Mouse (Mus musculus): Measurements from ENCODE around the gene Skil. TPM values are rescaled to one million over a fixed set of nuclear protein-coding genes. Genes with fewer than 3 reads are reported as not detected.

Gene Skil
- polyA plus RNA-seq, 1 experiment from 2014 or later = 29.9 TPM

DNA sequence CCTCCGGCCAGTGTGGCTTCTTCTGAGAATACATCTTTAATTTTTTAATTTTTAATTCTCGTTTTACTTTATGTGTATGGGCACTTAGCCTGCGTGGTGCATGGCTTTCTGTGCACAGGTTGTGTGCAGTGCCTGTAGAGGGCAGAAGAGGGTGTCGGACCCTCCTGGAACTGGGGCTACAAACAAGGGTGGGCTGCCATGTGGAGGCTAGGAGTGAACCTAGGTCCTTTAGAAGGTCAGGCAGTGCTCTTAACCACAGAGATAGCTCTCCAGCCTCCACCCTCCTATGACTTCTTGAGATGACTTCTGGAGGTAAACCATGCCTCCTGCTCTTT is 33.1 kb upstream of the Skil start:
- no peaks in the 10 kb centered on the region for H3K9me3 ChIP-seq
- no peaks in the 10 kb centered on the region for H3K36me3 ChIP-seq
- H3K4me1 ChIP-seq (replicated peaks) = peaks cover 4% of the 10 kb centered on the region; the same call in 1 of the 2 replicates
- no peak overlapping the region for H3K4me2 ChIP-seq
- no peak overlapping the region for H3K4me3 ChIP-seq
- 75% methylated on average over 4 of the region's 4 CpGs for WGBS
- no peaks in the 10 kb centered on the region for H3K27me3 ChIP-seq
- no peak for ATAC-seq (ENCODE audit: low read depth)
- H3K27ac ChIP-seq (replicated peaks) = no peak overlapping the region
- H3K9ac ChIP-seq = no peak overlapping the region

DNA sequence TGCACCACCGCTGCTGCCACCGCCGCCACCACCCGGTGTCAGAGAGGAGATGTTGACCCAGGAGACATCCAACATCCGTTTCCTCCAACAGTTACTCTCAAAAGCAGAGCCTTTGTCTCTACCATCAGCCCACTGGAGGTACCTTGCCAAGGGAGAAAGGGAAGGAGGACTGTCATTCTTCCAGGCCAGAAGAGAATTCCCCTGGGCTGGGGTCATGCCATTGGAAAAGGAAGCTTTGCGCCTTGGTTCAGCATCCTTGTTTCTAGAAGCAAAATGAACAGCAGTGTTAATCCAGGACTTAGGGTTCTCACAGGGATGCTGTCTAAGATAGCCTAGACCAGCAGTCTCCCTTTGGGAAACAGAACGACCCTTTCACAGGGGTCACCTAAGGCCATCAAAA is 32.5 kb upstream of the Skil start:
- Histone ChIP-seq H3K27me3 (no peaks in the 10 kb centered on the region), H3K9ac (no peak overlapping the region), H3K36me3 (no peaks in the 10 kb centered on the region), H3K27ac (replicated peaks) (no peak overlapping the region), H3K4me1 (replicated peaks) (no peaks in the 10 kb centered on the region), H3K4me2 (no peak overlapping the region), H3K4me3 (no peak overlapping the region), H3K9me3 (no peaks in the 10 kb centered on the region)
- 89% methylated on average over 7 of the region's 7 CpGs for WGBS
- no peak for ATAC-seq (ENCODE audit: low read depth)

DNA sequence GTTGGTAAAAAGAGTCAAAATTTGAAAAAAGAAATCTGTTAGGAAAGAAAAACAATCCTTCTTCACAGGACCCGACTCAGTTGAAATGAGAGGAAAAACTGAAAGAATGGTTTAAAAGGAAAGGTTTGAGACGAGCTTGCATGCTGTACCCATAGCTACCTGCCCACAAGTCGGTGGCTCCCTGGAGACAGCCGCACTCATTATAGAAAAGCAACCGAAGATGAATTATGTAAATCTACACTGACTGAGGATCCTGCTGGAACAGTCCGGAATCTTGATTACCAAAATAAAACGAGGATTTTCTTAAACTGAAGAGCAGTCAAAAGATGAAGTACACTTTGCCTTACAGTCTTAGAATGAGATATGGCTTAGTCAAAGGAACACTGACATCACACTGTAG is 26.4 kb upstream of the Skil start:
- no peak overlapping the region for H3K4me3 ChIP-seq
- H3K27ac ChIP-seq (replicated peaks) = no peak overlapping the region
- no peak overlapping the region for H3K9ac ChIP-seq
- ATAC-seq (ENCODE audit: low read depth) = no peak
- no peaks in the 10 kb centered on the region for H3K4me1 ChIP-seq (replicated peaks)
- no peaks in the 10 kb centered on the region for H3K9me3 ChIP-seq
- no peaks in the 10 kb centered on the region for H3K27me3 ChIP-seq
- no peak overlapping the region for H3K4me2 ChIP-seq
- no peaks in the 10 kb centered on the region for H3K36me3 ChIP-seq
- WGBS = 84% methylated on average over 7 of the region's 7 CpGs

DNA sequence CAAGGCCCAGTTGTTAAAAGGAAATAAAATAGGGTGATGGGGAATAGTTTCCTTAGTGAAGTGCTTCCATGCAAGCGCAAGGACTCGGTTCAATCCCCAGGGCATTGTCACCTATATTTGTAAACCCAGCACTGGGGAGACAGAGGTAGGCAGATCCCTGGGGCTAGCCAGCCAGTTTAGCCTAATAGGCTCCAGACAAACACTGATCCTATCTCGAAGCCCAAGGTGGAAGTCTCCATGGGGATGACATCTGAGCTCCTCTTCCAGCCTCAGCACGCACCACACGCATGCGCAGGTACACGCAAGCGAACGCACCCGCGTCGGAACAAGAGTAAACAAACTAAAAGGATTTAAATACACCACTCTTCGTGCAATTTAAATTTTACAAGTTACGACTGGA is 23.1 kb upstream of the Skil start:
- Histone ChIP-seq H3K27ac (replicated peaks) (no peak overlapping the region), H3K36me3 (no peaks in the 10 kb centered on the region), H3K9ac (no peak overlapping the region), H3K9me3 (no peaks in the 10 kb centered on the region), H3K4me1 (replicated peaks) (no peaks in the 10 kb centered on the region), H3K4me3 (no peak overlapping the region), H3K4me2 (no peak overlapping the region), H3K27me3 (no peaks in the 10 kb centered on the region)
- ATAC-seq (ENCODE audit: low read depth) = no peak
- WGBS = 92% methylated on average over 14 of the region's 14 CpGs

DNA sequence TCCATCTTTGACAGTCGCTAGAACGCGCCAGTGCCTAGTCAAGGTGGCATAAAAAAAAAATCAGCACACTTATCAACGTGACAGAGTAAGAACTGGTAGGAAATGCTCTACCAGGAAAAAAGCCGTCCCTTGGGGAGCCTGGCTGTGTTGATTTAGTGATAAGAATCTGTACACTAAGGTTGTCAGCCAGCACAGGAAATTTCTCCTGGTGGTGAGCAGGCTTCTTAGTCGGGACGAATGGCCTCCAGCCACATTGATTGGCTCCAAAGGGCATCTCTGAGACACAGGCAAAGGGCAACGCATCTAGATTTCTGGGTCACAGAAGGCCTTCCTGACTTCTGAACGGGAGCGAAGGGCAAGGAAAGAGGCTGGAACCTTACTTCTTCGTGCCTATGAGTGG is 19.1 kb upstream of the Skil start:
- Histone ChIP-seq H3K4me1 (replicated peaks) (no peaks in the 10 kb centered on the region), H3K27me3 (no peaks in the 10 kb centered on the region), H3K4me2 (no peak overlapping the region), H3K27ac (replicated peaks) (no peak overlapping the region), H3K36me3 (no peaks in the 10 kb centered on the region), H3K9me3 (no peaks in the 10 kb centered on the region), H3K4me3 (no peak overlapping the region), H3K9ac (no peak overlapping the region)
- 81% methylated on average over 11 of the region's 11 CpGs for WGBS
- no peak for ATAC-seq (ENCODE audit: low read depth)

DNA sequence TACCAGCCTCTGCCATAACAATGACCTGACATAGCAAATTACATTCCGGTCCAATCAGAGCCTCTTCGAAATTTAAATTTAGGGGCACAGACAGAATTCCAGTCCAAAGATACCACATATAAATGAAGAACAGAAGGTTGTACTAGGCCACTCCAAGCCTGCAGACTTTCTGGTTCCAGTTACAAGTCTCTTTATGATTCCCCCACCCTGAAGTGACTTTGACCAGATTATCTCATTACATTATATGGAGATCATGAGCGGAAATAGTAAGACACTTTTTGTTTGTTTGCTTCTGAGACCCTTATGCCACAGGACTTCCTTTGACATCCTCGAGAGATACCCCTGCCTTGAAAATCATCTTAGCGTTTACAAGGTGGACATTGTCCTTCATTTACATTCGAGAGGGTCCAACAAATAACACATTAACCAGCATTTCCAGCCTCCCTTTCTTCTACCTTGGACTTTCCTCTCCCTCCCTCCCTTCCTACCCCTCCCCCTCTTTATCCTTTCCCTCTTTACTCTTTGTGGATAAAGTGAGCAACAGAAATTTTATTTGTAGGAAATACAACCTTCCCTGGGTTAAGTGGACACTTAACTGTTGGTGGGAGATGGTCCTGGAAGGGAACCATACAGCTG is 17.7 kb upstream of the Skil start:
- 87% methylated on average over 6 of the region's 6 CpGs for WGBS
- H3K4me2 ChIP-seq = no peak overlapping the region
- H3K9me3 ChIP-seq = no peaks in the 10 kb centered on the region
- no peaks in the 10 kb centered on the region for H3K36me3 ChIP-seq
- H3K27me3 ChIP-seq = no peaks in the 10 kb centered on the region
- no peak overlapping the region for H3K9ac ChIP-seq
- H3K27ac ChIP-seq (replicated peaks) = no peak overlapping the region
- no peak for ATAC-seq (ENCODE audit: low read depth)
- H3K4me3 ChIP-seq = no peak overlapping the region
- H3K4me1 ChIP-seq (replicated peaks) = no peaks in the 10 kb centered on the region

DNA sequence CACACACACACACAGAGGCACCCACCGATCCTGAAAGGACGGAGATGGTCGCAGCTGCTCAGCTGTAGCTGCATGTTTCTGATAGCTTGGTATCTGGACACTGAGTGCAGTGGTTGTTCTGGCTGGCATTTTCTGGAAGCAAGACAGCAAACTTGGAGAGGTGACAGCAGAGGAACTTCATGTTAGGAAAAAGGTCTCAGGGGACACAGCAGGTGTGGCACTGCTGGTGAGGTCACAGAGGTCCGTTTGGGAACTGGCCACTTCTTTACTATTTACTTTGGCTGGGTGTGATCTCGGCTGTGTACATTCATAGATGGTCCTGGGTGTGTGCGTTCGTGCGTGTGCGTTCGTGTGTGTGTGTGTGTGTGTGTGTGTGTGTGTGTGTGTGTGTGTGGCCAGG is 15.4 kb upstream of the Skil start:
- WGBS = 91% methylated on average over 10 of the region's 10 CpGs
- no peak overlapping the region for H3K4me2 ChIP-seq
- peaks cover 9% of the 10 kb centered on the region for H3K4me1 ChIP-seq (replicated peaks)
- H3K9ac ChIP-seq = no peak overlapping the region
- no peak for ATAC-seq (ENCODE audit: low read depth)
- H3K27ac ChIP-seq (replicated peaks) = no peak overlapping the region
- no peaks in the 10 kb centered on the region for H3K27me3 ChIP-seq
- no peaks in the 10 kb centered on the region for H3K9me3 ChIP-seq
- no peaks in the 10 kb centered on the region for H3K36me3 ChIP-seq
- no peak overlapping the region for H3K4me3 ChIP-seq

DNA sequence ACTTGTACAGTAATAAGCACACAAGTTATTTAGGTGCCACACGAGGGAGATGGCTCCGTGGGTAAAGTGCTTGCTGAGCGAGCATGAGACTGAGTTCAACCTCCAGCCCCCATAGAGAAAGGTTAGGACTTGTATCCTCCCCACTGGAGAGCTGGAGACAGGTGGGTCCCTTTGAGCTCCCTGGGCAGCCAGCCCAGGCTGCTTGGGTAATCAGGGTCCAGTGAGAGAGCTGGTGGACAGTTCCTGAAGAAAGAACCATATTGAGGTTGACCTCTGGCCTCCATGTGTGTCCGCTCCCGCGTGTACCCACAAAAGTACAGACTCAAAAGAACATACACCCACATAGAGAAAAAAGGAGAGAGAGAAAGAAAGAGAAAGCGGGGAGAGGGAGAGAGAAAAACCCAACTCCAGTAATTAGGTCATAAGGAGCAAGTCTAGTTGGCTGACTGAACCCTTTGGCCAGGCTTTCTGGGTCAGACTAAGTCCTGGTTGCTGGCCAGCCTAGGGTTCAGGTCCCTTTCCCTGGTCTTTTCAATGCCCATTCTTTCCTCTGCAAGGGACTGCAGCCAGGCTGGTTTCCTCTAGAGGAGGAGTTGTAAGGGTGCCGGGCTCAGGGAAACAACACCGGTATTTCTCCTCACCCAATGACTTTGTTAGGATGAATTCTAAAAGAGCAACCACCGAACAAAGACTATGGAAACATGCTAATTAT is 13.9 kb upstream of the Skil start:
- no peak for ATAC-seq (ENCODE audit: low read depth)
- no peaks in the 10 kb centered on the region for H3K27me3 ChIP-seq
- WGBS = 93% methylated on average over 10 of the region's 10 CpGs
- H3K4me2 ChIP-seq = no peak overlapping the region
- peaks cover 9% of the 10 kb centered on the region for H3K4me1 ChIP-seq (replicated peaks)
- H3K4me3 ChIP-seq = no peak overlapping the region
- H3K9me3 ChIP-seq = no peaks in the 10 kb centered on the region
- H3K36me3 ChIP-seq = no peaks in the 10 kb centered on the region
- no peak overlapping the region for H3K27ac ChIP-seq (replicated peaks)
- no peak overlapping the region for H3K9ac ChIP-seq

DNA sequence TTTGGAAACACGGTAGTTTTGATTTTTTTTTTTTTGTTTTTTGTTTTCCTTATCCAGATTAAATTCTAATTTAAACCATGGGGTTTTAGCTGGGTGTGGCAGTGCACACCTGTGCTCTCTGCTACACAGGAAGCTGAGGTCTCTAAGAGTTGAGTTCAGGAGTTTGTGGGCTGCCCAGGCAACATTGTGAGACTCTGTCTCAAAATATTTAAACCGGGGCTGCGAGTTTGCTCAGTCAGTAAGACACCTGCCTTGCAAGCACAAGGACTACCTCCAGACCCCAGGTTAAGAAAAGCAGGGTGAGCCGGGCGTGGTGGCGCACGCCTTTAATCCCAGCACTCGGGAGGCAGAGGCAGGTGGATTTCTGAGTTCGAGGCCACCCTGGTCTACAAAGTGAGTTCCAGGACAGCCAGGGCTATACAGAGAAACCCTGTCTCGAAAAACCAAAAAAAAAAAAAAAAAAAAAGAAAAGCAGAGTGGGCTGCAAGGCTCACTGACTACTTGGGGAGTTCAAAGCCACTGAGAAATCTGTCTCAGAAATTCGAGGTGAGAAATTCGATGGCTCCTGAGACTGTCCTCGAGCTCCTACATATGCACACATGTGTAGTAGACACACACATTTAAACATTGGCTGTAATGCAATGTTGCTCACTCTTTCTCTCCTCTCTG is 11.9 kb upstream of the Skil start:
- Histone ChIP-seq H3K4me3 (no peak overlapping the region), H3K9me3 (no peaks in the 10 kb centered on the region), H3K27ac (replicated peaks) (no peak overlapping the region), H3K4me1 (replicated peaks) (peaks cover 9% of the 10 kb centered on the region), H3K36me3 (no peaks in the 10 kb centered on the region), H3K9ac (no peak overlapping the region), H3K4me2 (no peak overlapping the region), H3K27me3 (no peaks in the 10 kb centered on the region)
- ATAC-seq (ENCODE audit: low read depth) = no peak
- 94% methylated on average over 12 of the region's 13 CpGs for WGBS

DNA sequence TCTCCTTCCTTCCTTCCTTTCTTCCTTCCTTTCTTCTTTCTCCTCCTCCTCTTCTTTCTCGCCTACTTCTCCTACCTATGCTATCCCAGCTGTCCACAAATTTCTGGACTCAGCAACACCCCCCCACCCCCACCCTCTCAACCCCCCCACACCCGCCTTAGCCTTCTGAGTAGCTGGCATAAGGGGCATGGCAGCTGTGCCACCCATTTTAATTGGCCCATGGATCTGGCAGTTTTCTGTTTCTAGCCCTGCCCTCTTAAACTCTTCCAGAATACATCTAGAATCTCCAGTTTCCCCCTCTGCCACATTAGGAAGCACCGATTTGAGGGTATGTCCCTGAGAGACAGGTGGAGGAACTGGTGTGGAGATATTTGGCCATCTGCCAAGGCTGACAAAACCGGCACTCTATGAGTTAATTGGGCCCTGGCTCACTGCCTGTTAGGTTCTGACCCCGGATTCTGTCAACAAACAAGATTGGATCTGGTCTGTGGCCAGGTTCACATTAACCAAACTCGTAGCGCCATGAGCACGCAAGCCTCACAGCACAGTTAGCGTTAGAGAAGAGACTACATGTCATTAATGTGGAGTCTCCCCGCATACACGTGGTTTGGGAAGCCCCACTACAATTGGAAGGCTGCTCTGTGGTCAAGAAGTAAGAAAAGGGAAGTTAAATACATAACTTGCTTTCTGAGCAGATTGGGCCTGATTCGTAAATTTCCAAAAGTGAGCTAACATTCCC is 11.2 kb upstream of the Skil start:
- peak; percentile 67; the same call in 1 of the 2 replicates for ATAC-seq (ENCODE audit: low read depth)
- 45% methylated on average over 12 of the region's 12 CpGs for whole genome bisulfite sequencing
- H3K27me3 ChIP-seq = no peaks in the 10 kb centered on the region
- H3K4me3 ChIP-seq = no peak overlapping the region
- H3K9me3 ChIP-seq = no peaks in the 10 kb centered on the region
- H3K36me3 ChIP-seq = no peaks in the 10 kb centered on the region
- H3K4me1 ChIP-seq (replicated peaks) = peaks cover 9% of the 10 kb centered on the region
- 0 out of 2 replicates have a peak overlapping the region, but pooled peaks have one; percentile 7 for H3K4me2 ChIP-seq
- H3K27ac ChIP-seq (replicated peaks) = no peak overlapping the region
- H3K9ac ChIP-seq = no peak overlapping the region

DNA sequence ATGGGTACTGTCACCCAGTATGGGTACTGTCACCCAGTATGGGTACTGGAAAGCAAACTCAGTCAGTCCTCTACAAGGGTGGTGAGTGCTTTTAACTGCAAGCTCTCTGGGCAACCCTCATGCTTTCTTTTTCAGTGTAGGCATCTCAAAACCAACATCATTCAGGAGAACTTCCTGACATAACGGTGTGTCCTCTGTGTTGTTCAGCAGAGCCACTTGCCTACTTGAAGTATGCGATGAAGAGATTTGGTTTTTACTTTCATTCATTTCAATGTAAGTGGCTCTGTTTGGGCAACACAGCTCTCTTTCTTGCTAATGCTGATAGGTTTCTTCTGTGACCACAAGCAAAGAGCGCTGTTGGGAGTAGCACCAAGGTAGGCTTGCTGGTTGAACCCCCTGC is 9.9 kb upstream of the Skil start:
- ATAC-seq (ENCODE audit: low read depth) = no peak
- no peak overlapping the region for H3K27ac ChIP-seq (replicated peaks)
- no peaks in the 10 kb centered on the region for H3K36me3 ChIP-seq
- H3K4me3 ChIP-seq = no peak overlapping the region
- H3K9ac ChIP-seq = no peak overlapping the region
- H3K27me3 ChIP-seq = no peaks in the 10 kb centered on the region
- no peaks in the 10 kb centered on the region for H3K9me3 ChIP-seq
- no peak overlapping the region for H3K4me2 ChIP-seq
- WGBS = 91% methylated on average over 3 of the region's 3 CpGs
- H3K4me1 ChIP-seq (replicated peaks) = peaks cover 9% of the 10 kb centered on the region

All from neural tube, embryonic 13.5 days (tissue).